Mouse (Mus musculus) spleen, adult 10 weeks (tissue): ENCODE data around the gene Gm12845. TPM values are rescaled to one million over a fixed set of nuclear protein-coding genes. Genes with fewer than 3 reads are reported as not detected.

Experiments
- polyA plus RNA-seq: library from polyadenylated mRNA; stranded (reverse); fragments of 350-450 nt; fragmentation: Illumina TruSeq; extraction: RNeasy Lipid Tissue Mini Kit (QIAGEN cat#74804); gene quantifications from one replicate; pipeline ENCODE4 v1.2.3, GENCODE M21; 2015; ENCODE audit warnings: low replicate concordance; ENCODE audit not compliant: insufficient read depth

The Gm12845 gene
- polyA plus RNA-seq, result not detected

GRCm38 (mm10) chr4:117724112-117724511, at the start of gene Gm12845:
Gm12845 (plus strand) TSS chr4:117724412.

GRCm38 (mm10) chr4:117681931-117682461, 42.2 kb upstream of the Gm12845 start, which contains the start of gene Dmap1:
Dmap1 (minus strand) TSS chr4:117682273.

GRCm38 (mm10) chr4:117765416-117765815, 41.2 kb downstream of the Gm12845 start, which contains the start of gene Klf17:
Klf17 (minus strand) TSS chr4:117765648.

Other genes with a start within 250 kb of the Gm12845 start
- 66.5 TPM for gene Rnf220, start 227.4 kb upstream of the Gm12845 start, polyA plus RNA-seq
- gene Eri3, start 174.0 kb upstream of the Gm12845 start, polyA plus RNA-seq, result 28.6 TPM
- gene Dmap1, start 42.1 kb upstream of the Gm12845 start, polyA plus RNA-seq, result 15.4 TPM
- not detected for gene Klf17, start 41.2 kb downstream of the Gm12845 start, polyA plus RNA-seq
- 3.3 TPM for gene Slc6a9, start 110.1 kb downstream of the Gm12845 start, polyA plus RNA-seq
- not detected for gene Ccdc24, start 148.1 kb downstream of the Gm12845 start, polyA plus RNA-seq
- 1.4 TPM for gene B4galt2, start 159.1 kb downstream of the Gm12845 start, polyA plus RNA-seq
- 204 TPM for gene Atp6v0b, start 162.9 kb downstream of the Gm12845 start, polyA plus RNA-seq
- 12.2 TPM for gene Dph2, start 167.6 kb downstream of the Gm12845 start, polyA plus RNA-seq
- 19.2 TPM for gene Ipo13, start 190.6 kb downstream of the Gm12845 start, polyA plus RNA-seq
- gene Artn, start 205.4 kb downstream of the Gm12845 start, polyA plus RNA-seq, result not detected